Mouse (Mus musculus) MEL (cell line): ENCODE measurements at regions not wholly inside any gene's neighbourhood (a gene's known extent, or its start where the extent isn't known, plus 50 kb on each side); places are given as distances from the start of the nearest gene placed in this dataset.

Source experiments
- CHD1 ChIP-seq: IDR thresholded peaks from 2 replicates; pipeline ENCODE4 v1.6.1; 2012; ENCODE audit warnings: low read depth, mild to moderate bottlenecking, inconsistent platforms, low read length, improper control_type of control experiment
- CTCF ChIP-seq, 3 experiments: IDR thresholded peaks in 2 of 3; conservative IDR thresholded peaks in 1 of 3; 2 replicates each; pipeline ENCODE4 v1.5.1; 2011 to 2012; ENCODE audit warnings: low read length in 3 of 3, low read depth in 2 of 3, mild to moderate bottlenecking in 2 of 3, improper control_type of control experiment in 1 of 3, inconsistent platforms in 1 of 3, mixed read lengths in 1 of 3, moderate library complexity in 1 of 3; ENCODE audit not compliant: control insufficient read depth in 1 of 3, insufficient read depth in 1 of 3, poor library complexity in 1 of 3, severe bottlenecking in 1 of 3
- EP300 ChIP-seq, 2 experiments: IDR thresholded peaks; 2 replicates each; pipeline ENCODE4 v1.6.1; 2011; ENCODE audit warnings: improper control_type of control experiment in 2 of 2, low read length in 2 of 2, low read depth in 1 of 2, mild to moderate bottlenecking in 1 of 2
- ETS1 ChIP-seq: IDR thresholded peaks from 2 replicates; pipeline ENCODE4 v1.6.1; 2012; ENCODE audit warnings: low read depth, mild to moderate bottlenecking, inconsistent platforms, low read length, improper control_type of control experiment, moderate library complexity
- GATA1 ChIP-seq: IDR thresholded peaks from 2 replicates; pipeline ENCODE4 v1.6.1; 2011; ENCODE audit warnings: low read depth, low read length, improper control_type of control experiment
- POLR2A ChIP-seq, 2 experiments: IDR thresholded peaks; 2 replicates each; pipeline ENCODE4 v1.6.1; 2011 to 2012; ENCODE audit warnings: low read length in 2 of 2, mild to moderate bottlenecking in 2 of 2, control low read depth in 1 of 2, improper control_type of control experiment in 1 of 2, low read depth in 1 of 2, moderate library complexity in 1 of 2; ENCODE audit not compliant: control insufficient read depth in 1 of 2, insufficient read depth in 1 of 2, poor library complexity in 1 of 2
- ZNF384 ChIP-seq: IDR thresholded peaks from 2 replicates; pipeline ENCODE4 v1.6.1; 2012; ENCODE audit warnings: low read depth, mild to moderate bottlenecking, inconsistent platforms, low read length, improper control_type of control experiment

- TF ChIP-seq CTCF (IDR thresholded peaks at IDR 0.05 in 2 of 3, conservative IDR thresholded peaks at IDR 0.05 in 1 of 3; ENCODE audit: control insufficient read depth in 1 of 3, insufficient read depth in 1 of 3, low read depth in 2 of 3, low read length in 3 of 3, poor library complexity in 1 of 3, severe bottlenecking in 1 of 3) (no peak), EP300 (IDR thresholded peaks at IDR 0.05; ENCODE audit: low read depth in 1 of 2, low read length in 2 of 2) (no peak), POLR2A (IDR thresholded peaks at IDR 0.05; ENCODE audit: control insufficient read depth in 1 of 2, insufficient read depth in 1 of 2, low read depth in 1 of 2, low read length in 2 of 2, poor library complexity in 1 of 2) (no peak), GATA1 (no peak), CHD1 (no peak), ETS1 (no peak), ZNF384 (no peak)
These were observed 58.5 kb upstream of the Id2 start for GRCm38 (mm10) chr12:25155396-25155795.
